Mouse (Mus musculus) layer of hippocampus, adult 18-20 months (tissue): ENCODE results near the gene Maml2. TPM values are rescaled to one million over a fixed set of nuclear protein-coding genes. Genes with fewer than 3 reads are reported as not detected.
"Not testable (repeated sequence)": the region's sequence is repeated elsewhere in the genome, so short reads cannot be mapped to it uniquely, and the experiment has no call there.

ENCODE experiments used
- DNase-seq, 2 experiments: peaks; one replicate each; pipeline ENCODE4 v3.0.0; 2022; ENCODE audit warnings: low spot score in 2 of 2
- microRNA-seq, 2 experiments: library from miRNA; unstranded; fragments of <30 nt; microRNA quantifications; one replicate each; pipeline ENCODE4 v1.2.0; 2021
- total RNA-seq, 2 experiments: library from RNA; stranded (reverse); gene quantifications; 2 replicates each; pipeline ENCODE4 v1.2.3; 2021

Maml2 gene
- total RNA-seq, 2 experiments from 2014 or later: 22.1 to 23.9 TPM

DNA sequence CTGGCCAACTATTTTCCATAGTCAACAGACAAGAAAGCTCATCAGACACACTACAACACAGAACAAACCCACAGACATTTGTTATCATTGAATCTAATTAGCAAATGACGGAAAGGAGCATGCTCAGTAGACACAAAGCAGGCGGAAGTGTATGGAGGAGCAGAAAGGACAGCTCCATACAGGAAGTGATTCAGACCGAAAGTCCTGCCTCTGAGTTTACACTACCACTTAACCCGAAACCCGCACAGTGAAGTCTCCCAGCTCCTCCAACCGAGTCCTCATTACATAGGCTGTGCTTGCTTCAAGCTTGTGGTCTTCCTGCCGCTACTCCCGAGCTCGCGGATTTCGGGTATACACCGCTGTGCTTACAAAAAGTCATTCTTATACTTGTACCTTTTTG, 404.0 kb downstream of the Maml2 start:
- DNase-seq: peak in 1 of 2 experiments; percentile 15

DNA sequence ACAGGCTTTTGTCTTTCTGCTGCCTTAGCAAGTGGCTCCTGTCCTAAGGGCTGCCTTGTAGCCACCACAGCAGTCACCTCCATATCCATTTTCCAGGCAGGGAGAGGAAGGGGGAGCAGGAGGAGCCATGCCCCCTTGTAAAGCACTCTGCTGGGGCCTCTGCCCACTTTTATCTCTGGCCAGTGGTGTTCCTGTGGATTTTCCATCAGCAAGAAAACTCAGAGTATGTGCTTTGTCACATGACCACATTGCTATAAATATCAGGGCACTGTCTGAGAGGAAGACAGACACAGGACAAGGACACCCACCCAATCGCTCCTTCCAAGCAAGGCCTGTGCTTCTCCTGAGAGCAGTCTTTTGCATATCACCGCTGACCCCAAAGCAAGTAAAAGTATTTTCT, 405.3 kb downstream of the Maml2 start:
- no peak for DNase-seq

DNA sequence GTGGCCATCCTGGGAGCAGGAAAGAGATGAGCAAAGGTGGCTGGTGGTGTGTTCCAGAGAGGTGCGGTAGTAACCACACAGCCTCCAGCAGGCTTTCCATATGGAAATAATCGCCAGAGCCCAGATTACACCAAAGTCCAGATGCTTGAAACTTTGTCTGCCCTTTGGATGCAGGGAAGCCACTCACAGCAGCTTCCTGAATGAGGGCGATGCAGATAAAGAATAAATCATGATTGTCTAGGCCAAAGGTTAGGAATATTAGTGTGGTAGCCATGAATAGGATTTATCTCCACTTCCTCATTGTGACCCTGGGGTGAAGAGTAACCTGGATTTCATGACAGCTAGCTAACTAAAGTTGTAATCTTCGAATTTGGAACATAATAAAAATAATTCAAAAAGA, 407.2 kb downstream of the Maml2 start:
- no peak for DNase-seq

DNA sequence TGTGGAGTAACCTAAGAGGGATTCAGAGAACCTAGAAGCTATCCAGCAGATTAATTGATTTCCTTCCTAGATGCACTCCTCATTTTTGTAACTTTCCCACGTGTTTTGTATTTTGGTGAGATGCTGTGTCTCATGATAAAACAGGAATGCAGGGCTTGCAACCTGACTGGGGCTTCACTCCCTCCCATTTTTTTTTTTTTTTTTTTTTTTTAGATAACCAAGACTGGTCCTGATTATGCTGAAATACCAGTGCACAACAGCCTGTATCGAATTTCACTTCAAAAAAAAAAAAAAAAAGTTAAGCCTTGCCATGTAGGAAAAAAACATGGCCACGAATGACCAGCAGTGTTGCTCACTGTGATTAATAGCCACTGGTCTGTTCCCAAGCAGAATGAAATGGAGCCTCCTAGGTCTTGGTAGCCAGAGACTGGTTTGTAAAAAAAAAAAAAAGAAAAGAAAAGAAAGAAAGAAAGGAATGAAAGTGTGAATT, 409.4 kb downstream of the Maml2 start:
- no peak for DNase-seq

DNA sequence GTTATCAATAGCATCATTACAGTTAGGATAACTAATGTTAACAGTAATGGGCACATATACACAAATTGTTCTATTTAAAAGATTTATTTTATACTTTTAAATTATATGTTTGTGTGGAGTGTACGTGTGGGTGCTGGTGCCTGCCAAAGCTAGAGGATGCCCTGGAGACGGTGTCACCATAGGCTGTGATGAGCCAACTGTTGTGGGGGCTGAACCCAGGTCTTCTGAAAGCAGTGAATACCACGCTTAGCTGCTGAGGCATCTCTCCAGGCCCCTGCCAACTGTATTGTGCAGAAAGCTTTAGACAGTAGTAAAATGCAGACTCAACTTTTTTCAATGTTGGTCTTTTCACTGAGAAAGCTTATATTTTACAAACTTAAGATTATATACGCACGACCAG, 411.7 kb downstream of the Maml2 start:
- DNase-seq: peak in 1 of 2 experiments; percentile 44

DNA sequence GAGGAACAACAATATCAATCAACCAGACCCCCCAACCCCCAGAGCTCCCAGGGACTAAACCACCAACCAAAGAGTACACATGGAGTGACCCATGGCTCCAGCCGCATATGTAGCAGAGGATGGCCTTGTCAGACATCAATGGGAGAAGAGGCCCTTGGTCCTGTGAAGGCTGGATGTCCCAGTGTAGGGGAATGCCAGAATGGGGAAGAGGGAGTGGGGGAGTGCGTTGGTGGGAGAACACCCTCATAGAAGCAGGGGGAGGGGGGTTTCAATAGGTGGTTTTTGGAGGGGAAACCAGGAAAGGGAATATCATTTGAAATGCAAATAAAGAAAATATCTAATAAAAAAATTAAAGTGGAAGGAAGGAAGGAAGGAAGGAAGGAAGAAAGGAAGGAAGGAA, 418.1 kb downstream of the Maml2 start:
- not testable (repeated sequence) for DNase-seq

DNA sequence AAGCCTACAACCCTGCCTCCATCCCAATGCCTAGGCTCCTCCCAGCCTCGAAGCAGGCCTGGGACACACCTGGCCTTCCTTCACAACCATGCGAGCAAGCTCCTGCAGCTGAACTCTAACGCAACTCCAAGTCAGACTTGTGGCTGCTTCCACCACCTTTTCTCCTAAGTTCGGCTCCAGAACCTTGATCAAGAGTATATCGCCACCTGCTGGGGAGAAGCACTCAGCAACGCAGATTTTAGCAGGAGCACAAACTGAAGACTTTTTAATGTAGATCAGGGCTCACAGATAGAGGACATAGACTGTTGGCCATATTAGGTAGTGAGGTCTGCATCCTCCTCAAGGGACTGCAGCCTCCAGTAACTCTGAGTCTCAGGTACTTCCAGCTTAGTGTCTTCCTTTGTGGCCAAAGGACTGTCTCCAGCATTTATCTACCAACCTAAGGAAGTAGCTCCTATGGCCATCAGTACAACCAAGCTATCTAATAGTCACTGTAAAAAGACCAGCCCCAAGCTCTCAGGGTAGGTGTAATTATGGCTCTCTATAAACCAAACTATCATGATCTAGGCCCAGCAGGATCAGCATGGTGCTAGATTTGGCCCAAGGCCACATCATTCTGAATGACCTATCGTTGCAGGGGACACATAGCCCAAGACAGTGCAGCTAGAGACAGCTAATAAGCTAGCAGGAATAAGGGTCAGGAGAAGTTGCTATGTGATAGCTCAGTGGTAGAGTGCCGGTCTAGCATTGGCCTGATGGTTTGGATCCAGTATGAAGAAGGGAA, 418.8 kb downstream of the Maml2 start:
- peak; percentile 42 to 92 for DNase-seq

DNA sequence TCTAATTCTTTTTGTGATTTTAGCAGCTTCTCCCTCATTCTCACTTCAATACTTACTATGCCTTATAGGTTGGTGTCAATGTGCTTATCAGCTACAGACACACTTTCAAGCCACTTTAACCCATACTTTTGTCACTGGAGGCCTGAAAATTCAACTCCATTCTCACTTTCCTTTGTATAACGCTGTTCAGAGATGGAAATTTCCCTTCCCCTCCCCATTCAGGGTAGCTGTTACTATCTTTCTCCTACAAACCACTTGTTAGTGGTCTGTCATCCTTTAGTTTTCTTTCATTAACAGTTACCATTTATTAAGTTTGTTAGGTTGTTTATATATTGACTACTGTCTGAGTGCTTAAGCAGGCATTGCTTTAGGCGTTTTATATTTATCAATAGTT, 450.6 kb downstream of the Maml2 start, which contains the start of gene Mtmr2:
Gene Mtmr2, plus strand, starts transcription at position 7 of the 394 bp plus-strand sequence.
- no peak for DNase-seq

DNA sequence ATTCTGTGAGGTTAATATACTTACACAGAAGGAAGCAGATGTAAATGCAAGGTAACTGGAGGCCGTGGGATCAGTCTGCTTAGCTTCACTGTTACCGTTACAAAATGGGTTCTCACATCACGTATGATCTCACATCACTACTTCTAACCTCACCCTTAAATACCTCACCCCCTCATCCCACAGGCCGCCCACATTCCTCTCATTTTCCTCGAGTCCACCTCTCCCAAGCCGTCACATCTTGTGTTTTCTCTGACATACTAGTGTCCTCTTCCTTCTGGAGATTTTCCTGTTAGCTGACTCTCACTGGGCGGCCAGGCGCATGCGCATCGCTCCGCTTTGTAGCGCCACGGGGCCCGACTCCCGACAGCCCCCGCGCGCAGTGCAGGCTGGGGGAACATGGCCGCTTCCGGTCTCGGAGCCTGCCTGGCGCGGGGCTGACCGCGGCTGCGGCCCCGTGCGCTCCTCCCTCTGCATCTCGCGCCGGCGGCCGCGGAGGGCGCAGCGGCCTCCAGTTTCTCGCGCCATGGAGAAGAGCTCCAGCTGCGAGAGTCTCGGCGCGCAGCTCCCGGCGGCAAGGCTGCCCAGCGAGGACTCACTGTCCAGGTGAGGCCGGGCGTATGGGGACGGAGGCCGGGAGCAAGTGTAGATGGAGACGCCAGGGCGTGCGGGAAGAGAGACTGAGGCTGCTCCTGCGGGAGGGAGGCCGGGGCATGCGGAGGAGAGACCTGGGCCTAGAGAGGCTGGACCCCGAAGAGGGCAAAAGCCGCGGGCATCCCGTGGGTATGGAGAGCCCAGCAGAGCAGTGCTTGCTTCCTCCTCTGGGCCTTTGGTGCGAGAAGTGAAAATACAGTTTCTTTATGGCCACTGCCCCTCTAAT, 451.3 kb downstream of the Maml2 start:
- DNase-seq: peak; percentile 95 to 98

DNA sequence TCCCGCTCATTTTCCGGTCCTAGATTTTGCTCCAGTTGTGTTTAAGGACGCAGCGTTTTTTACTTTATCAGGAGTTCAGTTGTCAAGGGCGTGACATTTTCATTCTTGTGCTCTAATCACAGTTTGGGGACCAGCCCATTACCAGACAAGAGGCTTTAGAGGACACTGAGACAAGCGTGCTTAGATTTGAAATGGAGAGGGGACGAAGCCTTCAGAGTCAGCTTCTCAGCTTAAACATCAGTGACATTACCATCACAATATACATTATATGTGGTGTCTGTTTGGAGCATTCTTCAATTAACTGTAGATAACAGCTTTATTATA, 451.9 kb downstream of the Maml2 start:
- no peak for DNase-seq

DNA sequence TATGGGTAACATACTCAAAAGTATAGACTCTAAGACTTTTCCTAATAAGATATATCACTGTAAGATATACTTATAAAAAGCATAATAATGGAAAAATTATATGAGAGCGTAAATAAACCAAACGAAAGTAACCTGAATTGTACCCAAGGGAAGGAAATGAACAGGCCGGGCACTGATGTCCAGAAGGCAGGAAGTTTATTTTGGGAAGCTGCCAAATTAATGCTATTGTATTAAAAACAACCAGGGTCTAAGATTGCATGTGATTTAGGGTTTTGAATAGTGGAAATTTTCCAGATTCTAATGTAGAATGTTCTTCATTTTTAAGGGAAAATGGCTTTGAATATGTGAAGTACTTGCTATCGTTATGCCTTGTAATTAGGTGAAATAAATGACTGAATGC, 454.8 kb downstream of the Maml2 start:
- DNase-seq: no peak

Small RNA genes lying within 50 kb of the gene (microRNA-seq; reads per million reads assigned to microRNA genes)
- 0 reads per million in 2 experiments for gene Gm22643

Other genes starting within 250 kb of the Maml2 start
- 1 to 10 TPM; 8.7 to 8.9 TPM for gene Jrkl, start 52.1 kb upstream of the Maml2 start, total RNA-seq
- gene Ccdc82, start 51.0 kb upstream of the Maml2 start, total RNA-seq: 10 to 100 TPM; 16.1 to 16.8 TPM
- gene Gm17571, start 148.8 kb downstream of the Maml2 start, total RNA-seq: not detected